Mouse (Mus musculus) E14TG2a.4 (cell line): ENCODE measurements around the gene Phtf1.

Source experiments
- CTCF ChIP-seq: conservative IDR thresholded peaks from 2 replicates; pipeline ENCODE4 v1.5.1; 2014; ENCODE audit warnings: low read length
- NANOG ChIP-seq: IDR thresholded peaks from 2 replicates; pipeline ENCODE4 v1.6.1; 2014; ENCODE audit warnings: borderline replicate concordance, low read length, mixed read lengths
- POU5F1 ChIP-seq: IDR thresholded peaks from 2 replicates; pipeline ENCODE4 v1.6.1; 2014; ENCODE audit warnings: low read length, borderline replicate concordance

DNA sequence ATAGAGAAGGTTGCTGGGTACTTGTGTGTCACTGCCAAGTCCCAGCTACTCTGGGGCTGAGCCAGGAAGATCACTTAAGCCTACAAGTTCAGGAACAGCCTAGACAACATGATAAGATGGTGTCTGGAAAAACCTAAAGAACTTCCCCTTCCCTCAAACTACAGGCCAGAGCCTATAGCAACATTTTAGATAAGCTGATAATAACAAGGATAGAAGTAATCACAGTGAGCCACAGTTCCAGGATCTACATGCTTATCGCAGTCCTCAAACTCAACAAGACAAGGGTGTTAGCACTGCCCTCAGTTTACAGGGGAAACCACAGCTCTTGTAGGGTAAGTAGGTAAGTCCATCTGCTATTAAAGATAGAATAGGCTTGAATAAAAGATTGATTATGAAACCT, 64.2 kb downstream of the Phtf1 start:
- no peak for TF ChIP-seq CTCF
- TF ChIP-seq NANOG: no peak
- no peak for TF ChIP-seq POU5F1
